Mouse (Mus musculus) embryonic facial prominence, embryonic 11.5 days (tissue): Measurements from ENCODE around the gene Ky. TPM values are rescaled to one million over a fixed set of nuclear protein-coding genes. Genes with fewer than 3 reads are reported as not detected.

ENCODE experiments used
- ATAC-seq: fragments of 200-750 bp; cut with Nextera tagmentation; replicated peaks from 2 replicates; pipeline ENCODE4 v1.8.0; 2017; ENCODE audit warnings: low read depth; ENCODE audit not compliant: insufficient number of reproducible peaks, low FRiP score, low TSS enrichment
- DNase-seq: peaks from one replicate; pipeline ENCODE4 v3.0.0-alpha.2; 2015; ENCODE audit warnings: low spot score
- H3K27ac ChIP-seq: fragments of 300-500 bp; sonication (generic); replicated peaks from 2 replicates; pipeline ENCODE4 v1.5.1; 2014; ENCODE audit warnings: mild to moderate bottlenecking, low read depth, low read length, control low read depth
- H3K27me3 ChIP-seq: fragments of 300-500 bp; sonication (generic); 2 replicates; pipeline ENCODE4 v1.6.1; 2014; ENCODE audit warnings: mild to moderate bottlenecking, low read length, moderate library complexity, mixed read lengths; ENCODE audit not compliant: control insufficient read depth, insufficient read depth
- H3K36me3 ChIP-seq: fragments of 300-500 bp; sonication (generic); replicated peaks from 2 replicates; pipeline ENCODE4 v1.6.1; 2014; ENCODE audit warnings: low read depth, mild to moderate bottlenecking, low read length, moderate library complexity, mixed read lengths; ENCODE audit not compliant: control insufficient read depth, insufficient read depth
- H3K4me1 ChIP-seq: fragments of 300-500 bp; sonication (generic); 2 replicates; pipeline ENCODE4 v1.6.1; 2014; ENCODE audit warnings: low read length, mixed read lengths; ENCODE audit not compliant: control insufficient read depth, insufficient read depth
- H3K4me2 ChIP-seq: fragments of 300-500 bp; sonication (generic); 2 replicates; pipeline ENCODE4 v1.6.1; 2014; ENCODE audit warnings: low read depth, mild to moderate bottlenecking, control low read depth, low read length, moderate library complexity
- H3K4me3 ChIP-seq: fragments of 300-500 bp; sonication (generic); 2 replicates; pipeline ENCODE4 v1.5.1; 2014; ENCODE audit warnings: low read depth, low read length, control low read depth
- H3K9ac ChIP-seq: fragments of 300-500 bp; sonication (generic); replicated peaks from 2 replicates; pipeline ENCODE4 v1.6.1; 2014; ENCODE audit warnings: mild to moderate bottlenecking, control low read depth, low read length
- H3K9me3 ChIP-seq: fragments of 300-500 bp; sonication (generic); replicated peaks from 2 replicates; pipeline ENCODE4 v1.6.1; 2016; ENCODE audit warnings: mild to moderate bottlenecking, low read length, inconsistent platforms, mixed read lengths; ENCODE audit not compliant: control insufficient read depth
- WGBS: fragments of 180-500 bp; shearing (Covaris S2); extraction: QIAGEN DNeasy Blood & Tissue Kit; methylation state at CpG from one replicate; pipeline ENCODE4 v1.1.7; 2014; 5-methylcytosine and 5-hydroxymethylcytosine counted together
- polyA plus RNA-seq: library from polyadenylated mRNA; unstranded; fragments of >200 nt; fragmentation: Nextera tagmentation; extraction: Ambion mirVana; gene quantifications from 2 replicates; pipeline ENCODE4 v1.2.1, GENCODE M21; 2014

The Ky gene
- polyA plus RNA-seq, 1 experiment from 2014 or later = 0.17 TPM

DNA sequence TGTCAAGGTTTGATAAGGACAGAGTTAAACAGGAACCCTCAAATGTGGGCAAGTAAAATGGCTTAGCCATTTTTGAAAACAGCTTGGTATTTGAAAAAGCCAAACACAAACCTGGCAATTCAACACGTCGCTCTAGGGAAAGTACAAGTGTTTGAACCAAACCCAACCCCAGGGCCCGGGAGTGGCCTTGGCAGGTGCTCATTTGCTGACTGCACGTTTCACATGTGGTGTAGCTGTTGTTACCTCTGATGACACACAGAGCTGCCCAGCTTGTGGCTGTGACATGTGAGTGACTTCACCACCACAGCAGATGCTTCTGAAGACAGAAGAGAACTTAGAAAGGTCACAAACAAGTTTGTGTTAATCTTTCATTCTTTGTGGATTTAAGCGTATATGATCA lies 67.3 kb downstream of the Ky start:
- ATAC-seq = no peak
- no peaks in the 10 kb centered on the region for H3K27me3 ChIP-seq
- no peak overlapping the region for H3K4me2 ChIP-seq
- no peak overlapping the region for H3K9ac ChIP-seq
- H3K36me3 ChIP-seq = no peaks in the 10 kb centered on the region
- no peak for DNase-seq
- no peak overlapping the region for H3K4me3 ChIP-seq
- H3K27ac ChIP-seq = no peak overlapping the region
- no peaks in the 10 kb centered on the region for H3K4me1 ChIP-seq
- 77% methylated on average over 5 of the region's 5 CpGs for WGBS
- no peaks in the 10 kb centered on the region for H3K9me3 ChIP-seq

DNA sequence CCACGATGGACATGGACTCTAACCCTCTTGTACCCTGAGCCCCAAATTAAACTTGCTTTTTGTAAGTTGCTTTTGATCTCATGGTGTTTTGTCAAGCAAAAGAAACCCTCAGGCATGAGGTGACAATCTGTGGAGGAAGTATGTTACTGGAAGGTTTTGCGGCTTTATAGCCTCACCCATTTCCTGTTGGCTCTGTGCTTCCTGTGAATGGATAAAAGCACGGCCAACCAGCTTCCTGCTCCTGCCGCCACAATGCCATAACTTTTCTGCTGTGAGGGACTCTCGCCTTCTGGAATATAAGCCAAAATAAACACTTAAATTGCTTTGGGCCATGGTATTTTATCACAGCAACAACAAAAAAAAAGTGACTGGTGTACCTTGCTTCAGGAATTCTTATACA lies 71.9 kb downstream of the Ky start:
- 76% methylated on average over 5 of the region's 5 CpGs for WGBS
- no peak for ATAC-seq
- no peak overlapping the region for H3K9ac ChIP-seq

DNA sequence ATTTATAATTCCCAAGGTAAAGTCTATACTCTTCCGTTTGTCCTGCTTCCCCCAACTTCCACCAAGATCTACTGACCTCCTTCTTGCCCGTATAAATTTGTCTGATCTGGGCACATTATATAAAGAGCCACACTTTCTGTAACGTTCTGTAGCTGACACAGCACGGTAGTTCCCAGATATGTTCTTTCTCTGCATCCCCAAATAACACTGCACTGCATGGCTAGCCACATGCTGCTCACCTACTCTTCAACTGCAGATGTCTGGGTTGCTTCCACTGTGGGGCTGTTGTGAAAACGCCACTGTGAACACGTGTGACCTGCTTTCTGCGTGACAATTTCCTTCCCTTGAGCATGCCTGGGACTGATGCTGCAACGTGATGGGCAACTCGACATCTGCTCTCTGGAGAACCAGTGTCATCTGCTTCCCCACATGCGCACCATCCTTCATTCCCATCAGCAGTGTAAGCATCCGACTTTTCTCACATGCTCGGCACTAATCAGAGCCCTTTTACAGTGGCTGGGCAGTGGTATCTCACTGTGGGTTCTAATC lies 76.4 kb downstream of the Ky start:
- no peak for DNase-seq
- Histone ChIP-seq H3K36me3 (no peaks in the 10 kb centered on the region), H3K27me3 (no peaks in the 10 kb centered on the region), H3K4me2 (no peak overlapping the region), H3K4me1 (no peaks in the 10 kb centered on the region), H3K4me3 (no peak overlapping the region), H3K9me3 (no peaks in the 10 kb centered on the region), H3K9ac (no peak overlapping the region), H3K27ac (no peak overlapping the region)
- 84% methylated on average over 12 of the region's 12 CpGs for WGBS
- no peak for ATAC-seq

More for the DNA sequence above, 71.9 kb downstream of the Ky start:
- Histone ChIP-seq H3K4me3 (no peak overlapping the region), H3K27ac (no peak overlapping the region), H3K4me2 (no peak overlapping the region), H3K9me3 (no peaks in the 10 kb centered on the region), H3K27me3 (no peaks in the 10 kb centered on the region), H3K4me1 (no peaks in the 10 kb centered on the region), H3K36me3 (no peaks in the 10 kb centered on the region)
- DNase-seq = no peak

DNA sequence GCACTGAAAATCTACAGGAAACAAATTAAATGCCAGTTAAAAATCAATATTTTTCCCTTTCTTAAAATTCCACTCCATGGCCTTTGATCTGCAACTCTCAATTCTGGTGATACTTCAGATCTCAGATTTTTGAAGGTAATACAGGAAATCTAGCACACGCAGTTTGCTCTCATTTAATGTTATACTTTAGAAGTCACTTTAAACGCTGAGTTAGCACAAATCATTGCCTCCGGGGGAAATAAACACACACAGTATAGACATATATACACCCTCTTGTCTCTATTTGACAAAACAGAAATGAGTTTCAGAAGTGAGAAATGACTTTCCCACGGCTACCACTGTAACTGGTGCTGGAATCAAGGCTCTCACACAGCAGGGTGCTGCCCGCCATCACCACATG lies 81.8 kb downstream of the Ky start:
- Histone ChIP-seq H3K4me1 (no peaks in the 10 kb centered on the region; the same call in 1 of the 2 replicates), H3K27me3 (no peaks in the 10 kb centered on the region), H3K9me3 (no peaks in the 10 kb centered on the region), H3K9ac (no peak overlapping the region), H3K36me3 (no peaks in the 10 kb centered on the region), H3K4me2 (no peak overlapping the region), H3K4me3 (no peak overlapping the region), H3K27ac (no peak overlapping the region)
- 85% methylated on average over 5 of the region's 5 CpGs for WGBS
- DNase-seq (no peak), ATAC-seq (no peak)

DNA sequence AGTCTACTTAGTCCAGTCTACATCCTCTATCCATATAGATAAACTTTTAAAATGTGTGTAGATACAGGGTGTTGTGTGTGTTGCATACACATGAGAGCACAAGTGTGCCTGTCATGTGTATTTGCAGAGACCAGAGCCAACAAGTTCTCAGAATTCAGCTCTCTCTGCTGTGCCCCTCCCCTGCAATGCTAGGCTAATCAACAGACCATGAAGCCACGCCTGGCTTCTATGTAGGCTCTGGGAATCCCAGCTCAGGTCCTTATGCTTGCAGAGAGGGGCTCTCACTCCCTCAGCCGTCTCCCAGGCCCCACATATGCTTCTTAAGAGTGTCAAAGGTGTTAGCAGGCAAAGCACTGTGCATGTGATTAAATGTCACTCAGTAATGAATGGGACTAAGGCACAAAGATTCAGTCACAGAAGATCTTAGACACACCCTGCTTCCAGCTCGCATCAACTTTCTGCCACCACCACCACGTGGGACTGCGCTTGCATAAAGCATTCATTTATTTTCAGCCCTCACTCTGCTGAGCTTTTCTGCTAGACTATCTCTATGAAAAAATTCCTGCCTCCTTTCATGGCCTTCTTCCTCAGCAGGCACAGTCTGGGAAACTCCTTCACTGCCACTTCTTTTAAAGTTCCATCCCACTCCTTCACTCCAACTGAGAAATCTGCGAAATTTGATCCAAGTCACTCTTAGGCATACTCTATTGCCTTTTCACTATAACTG lies 89.3 kb downstream of the Ky start:
- no peak overlapping the region for H3K9ac ChIP-seq
- ATAC-seq (no peak), DNase-seq (no peak)
- no peaks in the 10 kb centered on the region for H3K4me1 ChIP-seq
- H3K36me3 ChIP-seq = no peaks in the 10 kb centered on the region; the same call in 1 of the 2 replicates
- H3K9me3 ChIP-seq = no peaks in the 10 kb centered on the region
- H3K27ac ChIP-seq = no peak overlapping the region
- WGBS = 71% methylated on average over 6 of the region's 6 CpGs
- H3K4me2 ChIP-seq = no peak overlapping the region
- no peak overlapping the region for H3K4me3 ChIP-seq
- no peaks in the 10 kb centered on the region for H3K27me3 ChIP-seq

Other genes with a start within 250 kb of the Ky start
- 6.6 and 6.7 TPM in 2 replicates for gene Ephb1, start 151.1 kb upstream of the Ky start, polyA plus RNA-seq
- 148 and 161 TPM in 2 replicates for gene Anapc13, start 120.5 kb downstream of the Ky start, polyA plus RNA-seq
- 53.2 and 53.7 TPM in 2 replicates for gene Cep63, start 120.8 kb downstream of the Ky start, polyA plus RNA-seq
- 36.0 and 39.0 TPM in 2 replicates for gene Amotl2, start 210.9 kb downstream of the Ky start, polyA plus RNA-seq